Mouse (Mus musculus): ENCODE data around the gene Ccdc181. TPM values are rescaled to one million over a fixed set of nuclear protein-coding genes. Genes with fewer than 3 reads are reported as not detected.

Ccdc181 gene
- polyA plus RNA-seq, 1 experiment from 2014 or later, result 9.4 TPM

- Histone ChIP-seq H3K27ac (peak overlapping the region; percentile 12; the same call in 1 of the 2 replicates), H3K36me3 (no peaks in the 10 kb centered on the region), H3K4me3 (replicated peaks) (peak overlapping the region; percentile 81), H3K9ac (no peak overlapping the region), H3K4me1 (peaks cover 18% of the 10 kb centered on the region), H3K4me2 (peak overlapping the region; percentile 71), H3K9me3 (no peaks in the 10 kb centered on the region), H3K27me3 (replicated peaks) (no peaks in the 10 kb centered on the region)
- 43% methylated on average over 8 of the region's 8 CpGs for WGBS
- ATAC-seq (ENCODE audit: insufficient read depth, low FRiP score, low read depth), result no peak
Observed at GRCm38 (mm10) chr1:164250391-164251150, 24.8 kb upstream of the Ccdc181 start.

- H3K4me1 ChIP-seq, result peaks cover 18% of the 10 kb centered on the region
- H3K4me3 ChIP-seq (replicated peaks), result no peak overlapping the region
- H3K9me3 ChIP-seq, result no peaks in the 10 kb centered on the region
- no peak overlapping the region for H3K9ac ChIP-seq
- no peak overlapping the region for H3K27ac ChIP-seq
- no peaks in the 10 kb centered on the region for H3K27me3 ChIP-seq (replicated peaks)
- no peak for ATAC-seq (ENCODE audit: insufficient read depth, low FRiP score, low read depth)
- 79% methylated on average over 1 of the region's 1 CpGs for WGBS
- no peak overlapping the region for H3K4me2 ChIP-seq
- H3K36me3 ChIP-seq, result no peaks in the 10 kb centered on the region
Observed at GRCm38 (mm10) chr1:164251438-164251837, 23.9 kb upstream of the Ccdc181 start.

GRCm38 (mm10) chr1:164252551-164252950 lies 22.8 kb upstream of the Ccdc181 start:
- ATAC-seq (ENCODE audit: insufficient read depth, low FRiP score, low read depth), result no peak
- Histone ChIP-seq H3K4me1 (peaks cover 15% of the 10 kb centered on the region), H3K4me3 (replicated peaks) (no peak overlapping the region), H3K27me3 (replicated peaks) (no peaks in the 10 kb centered on the region), H3K36me3 (peaks cover 8% of the 10 kb centered on the region; the same call in 1 of the 2 replicates), H3K9me3 (no peaks in the 10 kb centered on the region), H3K4me2 (no peak overlapping the region), H3K9ac (no peak overlapping the region), H3K27ac (no peak overlapping the region)
- WGBS, result 55% methylated on average over 5 of the region's 5 CpGs

GRCm38 (mm10) chr1:164254836-164255235 lies 20.5 kb upstream of the Ccdc181 start:
- Histone ChIP-seq H3K9ac (no peak overlapping the region), H3K27me3 (replicated peaks) (no peaks in the 10 kb centered on the region), H3K4me2 (no peak overlapping the region), H3K9me3 (no peaks in the 10 kb centered on the region), H3K36me3 (peaks cover 8% of the 10 kb centered on the region; the same call in 1 of the 2 replicates), H3K4me3 (replicated peaks) (no peak overlapping the region), H3K27ac (no peak overlapping the region), H3K4me1 (peaks cover 13% of the 10 kb centered on the region)
- 67% methylated on average over 3 of the region's 3 CpGs for WGBS
- no peak for ATAC-seq (ENCODE audit: insufficient read depth, low FRiP score, low read depth)

GRCm38 (mm10) chr1:164260171-164261028 lies 15.0 kb upstream of the Ccdc181 start:
- Histone ChIP-seq H3K27ac (peak overlapping the region; percentile 37; the same call in 1 of the 2 replicates), H3K4me3 (replicated peaks) (no peak overlapping the region), H3K9me3 (no peaks in the 10 kb centered on the region), H3K36me3 (peaks cover 17% of the 10 kb centered on the region), H3K4me1 (no peaks in the 10 kb centered on the region), H3K27me3 (replicated peaks) (no peaks in the 10 kb centered on the region), H3K9ac (no peak overlapping the region), H3K4me2 (no peak overlapping the region)
- 73% methylated on average over 16 of the region's 16 CpGs for WGBS
- ATAC-seq (ENCODE audit: insufficient read depth, low FRiP score, low read depth), result peak; percentile 60

- ATAC-seq (ENCODE audit: insufficient read depth, low FRiP score, low read depth), result no peak
- WGBS, result 84% methylated on average over 7 of the region's 7 CpGs
Observed at GRCm38 (mm10) chr1:164261553-164261952, 13.8 kb upstream of the Ccdc181 start.

GRCm38 (mm10) chr1:164270941-164271340 lies 4.4 kb upstream of the Ccdc181 start:
- no peak for ATAC-seq (ENCODE audit: insufficient read depth, low FRiP score, low read depth)
- H3K9me3 ChIP-seq, result no peaks in the 10 kb centered on the region
- no peaks in the 10 kb centered on the region for H3K36me3 ChIP-seq
- H3K4me1 ChIP-seq, result no peaks in the 10 kb centered on the region
- no peaks in the 10 kb centered on the region for H3K27me3 ChIP-seq (replicated peaks)
- H3K9ac ChIP-seq, result no peak overlapping the region
- H3K27ac ChIP-seq, result no peak overlapping the region
- 85% methylated on average over 7 of the region's 7 CpGs for WGBS
- H3K4me3 ChIP-seq (replicated peaks), result no peak overlapping the region
- no peak overlapping the region for H3K4me2 ChIP-seq

More at GRCm38 (mm10) chr1:164261553-164261952, 13.8 kb upstream of the Ccdc181 start:
- no peak overlapping the region for H3K27ac ChIP-seq
- H3K9ac ChIP-seq, result no peak overlapping the region
- no peaks in the 10 kb centered on the region for H3K9me3 ChIP-seq
- no peak overlapping the region for H3K4me2 ChIP-seq
- no peak overlapping the region for H3K4me3 ChIP-seq (replicated peaks)
- no peaks in the 10 kb centered on the region for H3K27me3 ChIP-seq (replicated peaks)
- peaks cover 17% of the 10 kb centered on the region for H3K36me3 ChIP-seq
- H3K4me1 ChIP-seq, result no peaks in the 10 kb centered on the region

GRCm38 (mm10) chr1:164273659-164274058 lies 1.7 kb upstream of the Ccdc181 start:
- no peak overlapping the region for H3K27ac ChIP-seq
- no peak overlapping the region for H3K4me3 ChIP-seq (replicated peaks)
- no peak overlapping the region for H3K4me2 ChIP-seq
- no peak for ATAC-seq (ENCODE audit: insufficient read depth, low FRiP score, low read depth)
- no peaks in the 10 kb centered on the region for H3K27me3 ChIP-seq (replicated peaks)
- no peaks in the 10 kb centered on the region for H3K36me3 ChIP-seq
- WGBS, result 77% methylated on average over 6 of the region's 6 CpGs
- no peak overlapping the region for H3K9ac ChIP-seq
- H3K4me1 ChIP-seq, result no peaks in the 10 kb centered on the region
- no peaks in the 10 kb centered on the region for H3K9me3 ChIP-seq

GRCm38 (mm10) chr1:164276552-164276951 lies 1.2 kb downstream of the Ccdc181 start:
- H3K4me1 ChIP-seq, result no peaks in the 10 kb centered on the region
- no peak overlapping the region for H3K4me2 ChIP-seq
- no peaks in the 10 kb centered on the region for H3K9me3 ChIP-seq
- no peaks in the 10 kb centered on the region for H3K36me3 ChIP-seq
- 81% methylated on average over 3 of the region's 3 CpGs for WGBS
- H3K4me3 ChIP-seq (replicated peaks), result no peak overlapping the region
- no peak for ATAC-seq (ENCODE audit: insufficient read depth, low FRiP score, low read depth)
- no peaks in the 10 kb centered on the region for H3K27me3 ChIP-seq (replicated peaks)
- H3K27ac ChIP-seq, result no peak overlapping the region
- no peak overlapping the region for H3K9ac ChIP-seq

- H3K27ac ChIP-seq, result no peak overlapping the region
- no peak overlapping the region for H3K4me3 ChIP-seq (replicated peaks)
- H3K4me1 ChIP-seq, result no peaks in the 10 kb centered on the region
- no peak for ATAC-seq (ENCODE audit: insufficient read depth, low FRiP score, low read depth)
- no peaks in the 10 kb centered on the region for H3K9me3 ChIP-seq
- H3K36me3 ChIP-seq, result no peaks in the 10 kb centered on the region
- H3K9ac ChIP-seq, result no peak overlapping the region
- H3K4me2 ChIP-seq, result no peak overlapping the region
- 59% methylated on average over 4 of the region's 4 CpGs for WGBS
- no peaks in the 10 kb centered on the region for H3K27me3 ChIP-seq (replicated peaks)
Observed at GRCm38 (mm10) chr1:164279332-164279731, 3.9 kb downstream of the Ccdc181 start.

- 89% methylated on average over 3 of the region's 3 CpGs for WGBS
- ATAC-seq (ENCODE audit: insufficient read depth, low FRiP score, low read depth), result no peak
- Histone ChIP-seq H3K4me2 (no peak overlapping the region), H3K9ac (no peak overlapping the region), H3K4me3 (replicated peaks) (no peak overlapping the region), H3K4me1 (no peaks in the 10 kb centered on the region), H3K27ac (no peak overlapping the region), H3K27me3 (replicated peaks) (no peaks in the 10 kb centered on the region), H3K9me3 (no peaks in the 10 kb centered on the region), H3K36me3 (no peaks in the 10 kb centered on the region)
Observed at GRCm38 (mm10) chr1:164284007-164284406, 8.6 kb downstream of the Ccdc181 start.

GRCm38 (mm10) chr1:164287406-164287805 lies 12.0 kb downstream of the Ccdc181 start:
- WGBS, result 70% methylated on average over 15 of the region's 15 CpGs
- Histone ChIP-seq H3K4me3 (replicated peaks) (no peak overlapping the region), H3K36me3 (peaks cover 15% of the 10 kb centered on the region), H3K4me2 (no peak overlapping the region), H3K9me3 (no peaks in the 10 kb centered on the region), H3K27ac (no peak overlapping the region), H3K27me3 (replicated peaks) (no peaks in the 10 kb centered on the region), H3K9ac (no peak overlapping the region), H3K4me1 (no peaks in the 10 kb centered on the region)
- no peak for ATAC-seq (ENCODE audit: insufficient read depth, low FRiP score, low read depth)

Measured in stomach, embryonic 15.5 days (tissue).